Mouse (Mus musculus) cerebellum, adult 2 months (tissue): ENCODE data around the gene Myh13.

Experiments used
- CTCF ChIP-seq: fragments of 200-500 bp; IDR thresholded peaks from 2 replicates; pipeline ENCODE4 v1.5.1; 2011; ENCODE audit warnings: low read depth, mild to moderate bottlenecking, control low read depth, low read length, moderate library complexity, borderline replicate concordance; ENCODE audit not compliant: insufficient read depth
- POLR2A ChIP-seq: fragments of 200-500 bp; IDR thresholded peaks from 2 replicates; pipeline ENCODE4 v1.6.1; 2011; ENCODE audit warnings: low read length, control low read depth, borderline replicate concordance; ENCODE audit not compliant: insufficient read depth

GRCm38 (mm10) chr11:67400956-67401355 lies 79.5 kb downstream of the Myh13 start:
- no peak for TF ChIP-seq CTCF
- TF ChIP-seq POLR2A, result no peak
